Mouse (Mus musculus) mouse embryonic stem cell (cell line): ENCODE results near the gene Mrap2.

Experiments
- in situ Hi-C, 2 experiments: fragments of 300-500 bp; cut with MboI; formaldehyde crosslinking; loops; 1 replicate in 1 of 2; 3 replicates in 1 of 2; pipeline ENCODE4 v1.14.3; 2019 to 2020; ENCODE audit warnings: low sequenced_read_pairs in 2 of 2, low pct_unique_long_range_greater_than_20kb in 1 of 2, mixed read lengths in 1 of 2; ENCODE audit not compliant: unreplicated experiment in 1 of 2

Mrap2 gene

DNA sequence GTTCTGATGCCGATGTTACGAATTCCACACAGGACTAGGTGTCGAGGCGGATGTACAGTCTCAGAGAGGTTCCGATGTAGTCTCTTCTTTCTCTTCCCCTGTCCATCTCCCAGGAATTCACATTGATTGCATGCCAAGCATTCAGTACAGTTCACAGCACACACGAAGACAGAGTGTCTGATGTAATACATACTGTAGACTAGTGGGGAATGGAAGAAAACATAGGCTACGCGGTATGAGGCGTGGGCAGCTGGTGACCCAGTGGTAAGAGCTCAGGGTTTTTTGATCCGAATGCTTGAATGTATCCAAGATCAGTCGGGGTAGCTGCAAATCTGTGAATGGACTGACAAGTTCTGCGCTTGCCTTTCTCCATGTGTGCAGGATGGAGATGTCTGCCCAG lies 25.0 kb downstream of the Mrap2 start:
- in situ Hi-C loops: no loop called here

DNA sequence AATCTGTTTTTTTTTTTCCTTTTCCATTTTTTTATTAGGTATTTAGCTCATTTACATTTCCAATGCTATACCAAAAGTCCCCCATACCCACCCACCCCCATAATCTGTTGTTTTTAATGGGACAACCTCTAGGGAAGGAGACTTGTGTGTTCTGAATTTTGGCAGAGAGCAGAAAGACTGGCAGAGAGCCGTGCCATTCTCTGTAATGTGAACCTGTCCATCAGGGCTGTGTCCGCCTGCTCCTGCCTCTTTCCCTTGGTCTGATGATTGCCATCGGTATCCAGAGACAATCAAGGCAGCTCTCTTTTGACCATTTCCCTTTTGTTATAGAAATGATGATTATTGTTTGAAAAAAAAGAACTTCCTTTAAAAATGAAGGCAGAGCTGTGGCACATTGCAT lies 26.8 kb downstream of the Mrap2 start:
- in situ Hi-C loops: no loop called here

DNA sequence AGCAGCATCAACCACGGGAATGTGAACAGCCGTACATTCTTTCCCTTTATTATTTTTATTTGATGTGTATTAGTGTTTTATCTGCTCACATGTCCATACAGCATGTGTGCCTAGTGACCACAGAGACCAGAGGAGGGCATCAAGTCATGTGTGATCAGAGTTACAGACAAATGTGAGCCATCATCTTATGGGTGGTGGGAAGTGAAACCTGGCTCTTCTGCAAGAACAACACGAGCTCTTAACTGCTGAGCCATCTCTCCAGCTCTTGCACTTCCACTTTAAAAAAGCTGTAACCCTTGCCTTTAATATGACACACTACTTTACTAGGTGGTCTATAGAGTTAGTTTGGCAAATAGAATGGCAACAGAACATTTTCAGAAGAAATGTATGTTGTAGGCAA lies 27.4 kb downstream of the Mrap2 start:
- in situ Hi-C loops: no loop called here

DNA sequence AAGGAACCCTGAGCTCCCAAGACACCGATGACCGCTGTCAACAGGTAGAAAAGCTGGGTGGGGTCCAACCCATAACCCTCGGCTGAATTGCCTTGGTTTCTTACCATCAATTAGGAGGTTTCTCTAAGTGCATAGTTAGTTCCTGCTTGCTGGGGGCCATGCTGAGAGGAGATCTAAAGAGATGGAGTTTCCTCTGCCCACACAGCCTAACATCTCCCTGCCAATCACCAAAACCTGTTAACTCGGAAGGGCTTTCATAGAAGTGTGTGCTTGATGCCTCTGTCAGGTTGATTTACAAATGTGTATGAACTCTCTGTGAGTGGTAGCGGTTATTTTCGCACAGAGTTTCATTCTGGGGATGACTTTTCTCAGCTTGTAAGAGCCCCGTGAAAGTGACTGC lies 34.4 kb downstream of the Mrap2 start:
- in situ Hi-C loops: no loop called here

DNA sequence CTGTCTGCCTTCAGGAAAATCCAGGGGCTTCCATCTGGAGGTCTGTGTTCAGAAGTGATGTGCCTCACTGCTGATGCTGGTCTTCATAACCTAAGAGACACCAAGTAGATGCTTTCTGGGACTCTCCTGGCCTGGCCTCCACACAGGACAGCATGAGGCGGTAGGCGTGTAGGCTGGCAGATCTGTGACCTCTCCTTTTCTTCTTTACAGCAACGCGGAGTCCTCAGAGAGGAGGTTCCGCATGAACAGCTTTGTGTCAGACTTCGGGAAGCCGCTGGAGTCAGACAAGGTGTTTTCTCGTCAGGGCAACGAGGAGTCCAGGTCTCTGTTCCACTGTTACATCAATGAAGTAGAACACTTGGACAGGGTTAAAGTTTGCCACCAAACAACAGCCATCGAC lies 38.1 kb downstream of the Mrap2 start:
- in situ Hi-C loops: no loop called here

DNA sequence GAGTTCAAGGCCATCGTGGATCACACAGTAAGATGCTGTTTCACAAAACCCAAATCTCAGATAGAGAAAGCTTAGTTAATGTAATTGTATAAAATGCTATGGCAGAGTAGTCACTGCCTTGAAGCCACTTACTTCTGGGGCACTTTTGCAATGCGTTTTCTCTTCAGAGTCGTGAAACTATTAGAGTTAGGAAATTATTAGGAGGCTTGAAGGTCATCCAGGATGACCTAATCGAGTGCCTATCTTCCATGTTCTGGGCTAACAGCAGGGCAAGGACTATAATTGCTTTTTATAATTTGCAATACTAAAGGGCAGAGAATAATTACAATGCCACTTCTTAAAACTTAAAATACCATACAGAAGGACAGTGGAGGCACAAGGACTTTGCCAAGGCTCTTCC lies 43.2 kb downstream of the Mrap2 start:
- in situ Hi-C loops: no loop called here

DNA sequence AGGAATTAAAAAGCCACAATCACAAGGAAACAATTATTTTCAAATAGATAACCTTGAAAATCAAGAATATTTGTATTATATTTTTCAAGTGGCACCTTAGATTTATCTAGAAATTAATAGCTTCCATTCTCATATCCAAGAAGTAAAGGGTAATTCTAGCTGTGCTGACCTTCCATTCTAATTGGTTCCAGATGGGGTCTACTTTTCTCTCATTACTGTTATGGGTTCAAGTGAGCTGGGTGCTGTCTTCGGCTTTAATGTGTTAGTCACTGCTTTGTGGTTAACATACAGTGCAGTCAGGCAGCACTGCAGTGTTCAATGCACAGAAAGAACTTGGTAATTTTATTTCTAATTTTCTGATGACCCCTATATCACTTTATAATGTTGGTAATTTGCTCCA lies 49.6 kb downstream of the Mrap2 start:
- in situ Hi-C loops: no loop called here

DNA sequence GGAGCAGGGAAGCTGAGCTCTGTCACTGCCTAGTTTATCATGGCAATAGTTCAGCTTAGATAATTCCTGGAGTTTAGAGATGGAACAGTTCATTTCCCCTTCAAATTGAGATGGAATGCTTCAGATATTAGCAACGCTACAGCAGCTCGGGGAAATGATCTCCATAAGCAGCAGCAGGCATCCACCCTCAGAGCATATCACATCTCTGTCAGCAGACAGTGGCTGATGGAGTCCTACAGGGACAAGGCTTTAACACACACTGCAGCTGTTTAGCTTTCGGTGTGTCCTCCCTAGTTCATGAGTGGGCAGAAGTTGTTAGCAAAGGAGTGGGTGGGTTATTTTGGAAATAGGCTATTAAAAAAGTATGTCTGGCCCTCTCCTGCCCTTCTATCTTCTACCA lies 53.2 kb downstream of the Mrap2 start:
- in situ Hi-C loops: no loop called here

DNA sequence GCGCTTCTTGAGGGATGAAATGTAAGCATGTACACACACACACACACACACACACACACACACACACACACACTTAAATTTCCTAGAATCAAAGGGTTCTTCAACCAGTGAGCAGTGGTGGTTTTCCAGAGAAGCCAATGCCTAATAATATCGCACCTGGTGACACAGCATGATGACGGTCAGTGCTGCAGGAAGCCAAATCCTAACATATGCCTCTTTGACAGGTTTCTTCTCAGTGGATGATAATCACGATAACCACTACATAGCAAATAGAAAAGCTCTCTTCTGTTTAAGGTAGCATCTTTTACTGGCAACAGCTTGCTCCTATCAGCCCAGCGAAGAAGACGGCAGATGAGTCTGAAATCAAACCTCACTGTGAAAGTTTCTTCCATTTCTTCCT lies 53.9 kb downstream of the Mrap2 start:
- in situ Hi-C loops: no loop called here

DNA sequence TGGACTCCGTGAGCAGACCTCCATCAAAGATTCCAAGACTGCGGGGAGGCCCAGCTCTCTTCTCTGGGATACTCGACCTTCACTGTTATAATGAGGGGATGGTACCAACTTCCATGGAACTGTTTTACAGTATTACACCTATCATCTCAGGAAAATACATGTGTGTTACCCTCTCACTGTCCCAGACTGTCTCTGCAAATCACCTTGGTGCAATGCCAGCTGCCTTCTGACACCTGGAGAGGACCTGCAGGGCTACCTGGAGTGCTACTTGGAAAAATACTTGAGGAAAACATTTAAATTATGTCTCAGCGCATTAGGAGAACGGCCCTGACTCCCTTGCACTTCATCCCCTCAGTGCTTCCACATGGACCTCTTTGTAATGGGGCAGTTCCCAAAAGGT lies 56.3 kb downstream of the Mrap2 start:
- in situ Hi-C loops: no loop called here

DNA sequence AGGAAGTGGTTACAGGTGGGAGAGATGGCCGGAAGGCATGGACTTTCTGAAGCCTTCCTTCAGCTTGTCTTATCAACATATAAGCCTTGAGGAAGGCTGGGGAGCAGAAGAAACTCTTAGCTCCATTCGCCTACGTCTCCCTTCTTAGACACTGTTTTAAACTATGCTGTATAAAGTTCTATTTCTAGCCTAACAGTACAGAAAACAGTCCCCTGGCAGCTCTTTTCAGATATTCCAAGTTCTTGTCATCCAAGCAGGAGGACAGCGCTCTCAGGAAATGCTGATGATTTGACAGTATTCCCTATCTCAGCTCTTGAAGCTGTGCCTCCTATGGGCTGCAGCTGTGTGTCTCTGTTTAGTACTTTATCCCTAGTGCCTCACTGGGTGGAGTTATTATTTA lies 56.8 kb downstream of the Mrap2 start:
- in situ Hi-C loops: no loop called here

DNA sequence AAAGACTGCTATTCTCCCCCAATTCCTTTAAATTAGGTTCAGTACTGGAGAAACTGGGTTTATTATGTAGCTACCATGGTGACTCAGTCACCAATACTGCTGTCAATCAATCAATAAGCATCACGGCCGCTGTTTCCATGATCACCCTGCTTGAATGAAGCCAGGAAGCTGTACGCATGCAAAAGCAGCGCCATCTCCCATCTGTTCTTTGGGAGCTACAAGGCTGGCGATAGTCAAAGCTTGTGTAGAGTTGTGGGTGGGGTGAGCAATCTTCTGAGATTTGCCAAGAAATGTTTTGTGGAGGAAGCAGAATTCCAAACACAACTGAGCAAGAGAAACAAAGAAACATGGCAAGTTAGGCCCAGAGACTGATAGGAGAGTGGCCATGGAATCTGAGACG lies 58.3 kb downstream of the Mrap2 start:
- in situ Hi-C loops: no loop called here

DNA sequence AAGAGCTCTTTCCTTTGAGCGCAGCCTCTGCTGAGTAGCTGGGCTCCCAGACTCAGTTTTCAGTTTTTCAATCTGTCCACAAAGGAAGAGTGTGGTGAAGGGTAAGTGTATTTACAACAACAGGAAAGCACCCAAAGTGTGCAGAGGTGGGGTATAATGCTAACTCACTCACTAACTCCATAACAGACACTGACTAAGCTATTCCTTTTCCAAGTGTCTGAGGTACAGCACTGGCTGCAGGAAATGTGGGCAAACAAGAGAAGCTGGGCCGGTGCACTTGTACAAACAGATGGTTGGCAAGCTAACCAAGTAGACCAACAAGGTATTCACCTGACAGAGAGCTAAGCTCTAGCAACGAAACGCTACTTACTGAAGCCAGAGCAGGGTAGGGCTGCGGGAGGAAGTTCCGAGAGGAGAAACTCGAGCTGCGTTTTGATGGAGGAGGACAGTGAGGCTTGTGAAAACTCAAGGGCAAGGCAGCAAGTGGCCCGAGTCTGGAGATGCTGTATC lies 66.8 kb downstream of the Mrap2 start:
- in situ Hi-C loops: no loop called here

DNA sequence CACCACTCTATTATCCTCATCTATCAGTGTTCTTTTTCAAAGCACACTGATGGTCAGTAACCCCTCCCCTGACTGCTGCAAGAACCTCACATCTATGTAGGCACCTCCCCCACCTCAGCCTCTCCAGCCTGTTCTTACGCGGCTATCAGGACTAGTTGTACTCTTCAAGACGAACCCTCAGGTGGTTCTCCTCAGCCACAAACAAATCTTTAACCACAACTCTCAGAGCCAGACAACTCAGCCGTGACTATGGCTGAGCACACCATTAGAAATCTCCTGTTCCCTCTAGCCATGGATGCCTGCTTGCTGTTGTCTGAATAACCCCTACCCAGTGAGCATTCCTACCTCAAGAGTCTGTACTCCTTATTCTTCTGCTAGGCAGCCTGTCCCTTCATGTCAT lies 69.1 kb downstream of the Mrap2 start:
- in situ Hi-C loops: no loop called here
